Mouse (Mus musculus): ENCODE measurements around the gene Alms1.
"Not testable (repeated sequence)": the region's sequence is repeated elsewhere in the genome, so short reads cannot be mapped to it uniquely, and the experiment has no call there.

The Alms1 gene

GRCm38 (mm10) chr6:85713105-85713504, 125.8 kb downstream of the Alms1 start, which contains the start of gene Nat8f7:
Gene Nat8f7, minus strand, starts transcription at chr6:85713205.
- not testable (repeated sequence) for DNase-seq (ENCODE audit: low read depth, low spot score)

Data from retina, postnatal 7 days (tissue).